Mouse (Mus musculus) megakaryocyte progenitor cell, adult 5-6 weeks (primary cell): ENCODE data around the gene Zfp131. TPM values are rescaled to one million over a fixed set of nuclear protein-coding genes. Genes with fewer than 3 reads are reported as not detected.
"Not testable (repeated sequence)": the region's sequence is repeated elsewhere in the genome, so short reads cannot be mapped to it uniquely, and the experiment has no call there.

Experiments used
- ATAC-seq: replicated peaks from 2 replicates; pipeline ENCODE4 v1.8.0; 2016; ENCODE audit warnings: mild to moderate bottlenecking, moderate TSS enrichment, inconsistent platforms; ENCODE audit not compliant: poor library complexity
- total RNA-seq, 2 experiments: library from RNA; stranded (forward) in 1 of 2; stranded (reverse) in 1 of 2; fragments of 157-497, 149-512 nt in 1 of 2; fragments of 200-1000 nt in 1 of 2; gene quantifications; 2 replicates each; pipeline versions ENCODE4 v1.2.3 to v1.2.4; 2015 to 2017

Gene Zfp131
- total RNA-seq (2015) (59.6 and 67.6 TPM in 2 replicates), total RNA-seq (2017) (50.9 and 64.3 TPM in 2 replicates)

GRCm38 (mm10) chr13:119790761-119791579 lies at the start of gene Zfp131:
Gene Zfp131, minus strand, starts transcription at chr13:119790889.
- peak; percentile 83 for ATAC-seq

- peak; percentile 43; the same call in 1 of the 2 replicates for ATAC-seq
These were observed 49.3 kb upstream of the Zfp131 start for GRCm38 (mm10) chr13:119839982-119840381.

DNA sequence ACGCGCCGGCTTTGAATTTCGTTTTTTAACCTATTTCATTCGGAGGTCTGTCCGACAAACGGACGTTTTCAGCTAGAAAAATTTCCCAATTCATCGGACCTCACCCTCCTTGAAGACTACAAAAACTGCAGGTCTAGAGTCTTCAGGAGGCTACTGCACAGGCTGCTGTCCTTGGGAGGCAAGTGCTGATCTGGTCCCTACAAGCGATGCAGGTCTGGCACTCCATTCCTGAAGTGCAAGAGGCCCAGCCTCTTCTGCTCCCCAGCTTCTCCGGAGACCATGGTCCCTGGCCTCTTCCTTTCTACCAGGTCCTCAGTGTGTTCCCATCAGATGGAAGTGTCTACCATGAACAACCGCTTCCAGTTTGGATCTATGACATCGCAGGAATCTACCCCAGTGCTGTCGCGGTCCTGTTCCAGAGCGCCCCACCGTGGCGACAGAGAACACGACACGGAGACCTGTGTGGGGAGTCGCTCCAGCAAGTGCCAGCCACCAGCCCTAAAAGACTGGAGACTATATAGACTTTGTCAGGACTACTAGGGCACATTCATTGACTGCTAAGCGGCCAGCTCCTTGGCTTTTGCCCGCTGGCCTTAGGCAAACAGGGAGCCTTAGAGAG lies 47.1 kb upstream of the Zfp131 start:
- peak; percentile 73 for ATAC-seq

DNA sequence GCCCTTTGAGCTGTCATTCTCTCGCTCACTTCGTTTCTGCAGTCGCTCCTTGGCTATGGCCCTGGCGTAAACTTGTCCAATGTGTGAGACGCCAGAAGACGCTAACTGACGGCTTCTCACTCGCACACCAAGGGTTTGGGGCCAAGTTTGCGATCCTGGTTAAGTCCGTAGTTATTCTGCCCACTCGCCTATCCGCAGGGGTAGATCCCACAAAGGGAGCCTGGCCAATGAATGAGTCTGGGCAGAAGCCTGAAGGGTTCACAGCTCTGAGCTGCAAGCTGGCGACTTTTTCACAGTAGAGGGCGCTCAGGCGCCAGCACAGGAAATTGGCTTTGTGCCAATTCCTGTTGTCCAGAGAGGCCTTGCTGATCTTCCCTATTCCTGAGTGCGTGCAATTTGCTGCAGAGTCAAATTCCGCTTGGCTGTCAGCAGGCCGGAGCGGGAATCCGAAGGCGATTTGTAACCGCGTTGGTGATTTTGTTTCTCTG lies 45.7 kb upstream of the Zfp131 start:
- ATAC-seq = peak; percentile 47

- ATAC-seq = peak; percentile 82
These were observed 44.8 kb upstream of the Zfp131 start, which contains the start of gene D13Ertd608e for GRCm38 (mm10) chr13:119835320-119836056. Gene D13Ertd608e, plus strand, starts transcription at chr13:119836006.

DNA sequence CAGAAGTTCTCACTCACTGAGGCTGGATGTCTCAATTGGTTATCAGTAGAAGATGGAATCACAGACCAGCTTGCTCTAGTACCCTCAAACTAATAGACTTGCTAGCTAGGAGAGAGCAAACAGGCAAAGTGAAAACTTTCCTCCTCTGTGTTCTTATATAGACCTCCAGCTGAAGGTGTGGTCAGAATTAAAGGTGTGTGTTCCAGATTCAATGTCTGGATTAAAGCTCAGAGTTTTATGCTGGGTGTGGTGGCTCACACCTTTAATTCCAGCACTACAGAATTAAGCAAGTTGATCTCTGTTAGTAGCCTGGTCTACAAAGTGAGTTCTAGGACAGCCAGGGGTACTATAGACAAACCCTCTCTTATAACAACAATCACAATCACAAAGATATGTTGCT lies 39.4 kb upstream of the Zfp131 start, which contains the start of gene AF067063:
Gene AF067063, minus strand, starts transcription at position 101 of the 400 bp plus-strand sequence.
- ATAC-seq = not testable (repeated sequence)

DNA sequence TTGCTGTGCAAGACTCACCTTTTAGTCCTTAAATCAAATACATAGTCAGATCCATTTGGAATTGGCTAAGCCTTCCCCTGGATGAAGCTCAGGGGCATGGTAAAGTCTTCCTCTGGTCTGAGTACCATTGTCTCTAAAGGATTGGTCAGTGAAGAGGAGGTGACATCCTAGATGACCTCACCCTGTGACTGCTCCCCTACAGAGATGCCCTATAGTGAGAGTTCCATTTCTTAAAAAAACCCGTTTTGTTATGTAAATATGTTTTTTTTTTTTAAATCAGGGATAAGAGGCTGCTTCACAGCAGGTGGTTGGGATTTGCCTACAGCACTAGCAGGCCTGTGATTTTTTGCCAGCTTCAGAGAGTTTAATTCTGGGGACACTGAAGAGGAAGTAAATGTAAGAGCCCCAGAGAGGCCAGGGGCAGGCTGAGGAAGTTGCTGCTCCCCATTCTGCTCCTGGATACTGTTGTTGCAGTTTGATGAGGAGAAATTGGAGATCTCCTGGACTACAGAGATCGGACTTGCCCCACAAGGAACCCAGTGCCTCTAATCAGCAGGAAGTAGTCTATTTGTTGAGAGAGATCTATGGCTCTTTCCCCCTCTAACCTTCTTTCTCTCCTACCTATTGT lies 27.0 kb upstream of the Zfp131 start:
- ATAC-seq = peak; percentile 72

DNA sequence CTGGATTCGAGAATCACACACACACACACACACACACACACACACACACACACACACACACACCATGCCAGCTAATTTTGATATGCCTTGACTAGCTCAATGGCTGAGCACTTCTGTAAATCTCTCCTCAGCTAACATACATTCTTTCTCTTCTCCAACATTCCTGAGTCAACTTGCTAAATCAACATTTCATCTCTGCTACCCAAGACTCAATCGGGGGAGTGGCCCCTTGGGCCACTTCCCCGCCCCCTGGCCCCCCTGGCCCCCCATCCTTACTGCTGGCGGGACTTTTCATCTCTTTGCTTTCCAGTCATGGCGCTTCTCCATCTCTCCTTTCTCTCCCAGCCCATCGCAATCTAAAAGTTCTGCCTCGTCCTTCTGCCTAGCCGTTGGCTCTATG lies 26.1 kb upstream of the Zfp131 start:
- ATAC-seq = no peak

GRCm38 (mm10) chr13:119810031-119810430 lies 19.3 kb upstream of the Zfp131 start:
- no peak for ATAC-seq

DNA sequence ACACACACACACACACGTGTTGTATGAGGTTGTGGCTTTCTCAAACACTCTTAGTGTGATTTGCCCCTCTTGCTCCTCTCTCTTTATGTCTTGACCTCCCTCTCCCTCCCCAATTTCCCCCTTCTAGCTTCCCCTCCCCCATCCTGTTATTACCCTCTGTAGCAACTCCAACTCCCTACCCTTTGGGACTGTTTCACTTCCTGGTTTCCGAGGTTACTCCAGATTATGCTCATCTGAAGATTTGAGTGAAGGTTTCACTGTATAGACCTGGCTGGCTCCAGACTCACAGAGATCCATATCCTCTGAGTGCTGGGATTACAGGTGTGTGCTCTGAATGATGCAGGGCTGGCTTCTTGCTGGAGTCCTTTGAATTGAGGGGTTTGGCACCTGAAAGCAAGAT lies 18.2 kb upstream of the Zfp131 start:
- peak; percentile 91 for ATAC-seq

GRCm38 (mm10) chr13:119797656-119798055 lies 7.0 kb upstream of the Zfp131 start:
- ATAC-seq = no peak

GRCm38 (mm10) chr13:119792791-119793404 lies 2.2 kb upstream of the Zfp131 start:
- peak; percentile 32 for ATAC-seq

DNA sequence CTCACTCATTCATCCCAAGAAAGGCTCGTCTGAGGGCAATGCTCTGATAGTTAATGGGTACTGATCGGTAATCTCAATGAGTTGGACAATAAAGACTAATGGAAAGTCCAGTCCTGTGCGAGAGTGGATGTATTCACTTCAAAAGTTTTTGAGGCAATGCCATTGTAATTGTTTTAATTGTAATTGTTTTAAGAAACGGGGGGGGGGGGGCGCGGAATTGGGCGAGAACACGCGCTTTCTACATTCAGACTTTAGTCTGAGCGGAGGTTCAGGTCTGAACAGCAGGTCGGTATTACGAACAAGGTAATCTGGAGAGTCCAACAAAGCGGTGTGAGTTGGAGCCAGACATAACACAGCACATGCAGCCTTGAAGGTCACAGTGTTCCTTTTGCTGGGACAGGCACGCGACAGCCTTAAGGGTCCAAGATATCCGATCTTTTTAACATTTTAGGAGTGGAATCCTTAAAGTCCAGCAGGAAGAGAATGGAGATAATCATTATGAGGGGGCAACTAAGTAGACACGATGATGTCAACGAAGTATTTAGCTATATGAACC lies 969 bp upstream of the Zfp131 start:
- no peak for ATAC-seq

DNA sequence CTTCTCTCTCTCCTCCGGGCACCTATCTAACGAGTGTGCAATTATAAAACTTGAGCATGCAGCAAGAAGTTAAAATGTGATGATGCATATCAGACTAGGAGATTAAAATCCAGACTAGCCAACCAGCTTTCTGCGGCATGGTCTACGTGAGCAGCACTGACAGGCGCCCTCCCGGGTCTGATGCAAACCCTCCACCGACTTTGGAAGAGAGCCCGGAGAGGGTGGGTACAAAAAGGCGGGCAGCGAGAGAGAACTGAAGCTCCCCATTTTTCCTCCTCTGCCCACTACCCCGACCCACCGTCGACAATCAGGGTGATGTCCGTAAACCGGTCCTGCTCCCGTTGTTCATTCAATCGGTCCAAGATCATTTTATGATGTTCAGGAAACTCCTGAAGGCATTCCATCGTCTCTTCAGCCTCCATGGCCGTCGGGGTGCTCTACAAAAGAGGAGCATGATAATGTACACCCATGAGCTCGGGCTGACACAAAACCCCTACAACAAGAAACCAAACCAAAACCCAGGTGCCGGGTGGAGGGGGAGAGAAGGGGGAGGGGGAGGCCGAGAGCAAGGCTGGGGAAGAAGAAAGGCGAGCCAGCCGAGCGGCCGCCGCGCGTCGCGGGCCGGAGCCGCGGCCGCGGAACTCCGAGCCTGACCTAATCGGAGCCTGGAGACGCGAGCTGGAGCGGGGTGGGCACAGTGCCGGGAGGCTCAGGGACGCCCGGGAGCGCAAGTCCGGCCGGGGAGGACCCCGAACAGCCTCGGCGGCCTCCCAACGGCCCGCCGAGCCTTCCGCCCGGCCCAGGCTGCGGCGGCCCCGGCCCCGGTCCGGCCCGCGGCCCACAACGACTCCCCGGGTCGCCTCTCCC lies 605 bp downstream of the Zfp131 start:
- ATAC-seq = peak; percentile 43

- peak; percentile 65 for ATAC-seq
These were observed 7.1 kb downstream of the Zfp131 start for GRCm38 (mm10) chr13:119783581-119783980.

- ATAC-seq = no peak
These were observed 22.1 kb downstream of the Zfp131 start for GRCm38 (mm10) chr13:119768541-119768940.

GRCm38 (mm10) chr13:119766480-119766879 lies 24.2 kb downstream of the Zfp131 start:
- ATAC-seq = no peak

DNA sequence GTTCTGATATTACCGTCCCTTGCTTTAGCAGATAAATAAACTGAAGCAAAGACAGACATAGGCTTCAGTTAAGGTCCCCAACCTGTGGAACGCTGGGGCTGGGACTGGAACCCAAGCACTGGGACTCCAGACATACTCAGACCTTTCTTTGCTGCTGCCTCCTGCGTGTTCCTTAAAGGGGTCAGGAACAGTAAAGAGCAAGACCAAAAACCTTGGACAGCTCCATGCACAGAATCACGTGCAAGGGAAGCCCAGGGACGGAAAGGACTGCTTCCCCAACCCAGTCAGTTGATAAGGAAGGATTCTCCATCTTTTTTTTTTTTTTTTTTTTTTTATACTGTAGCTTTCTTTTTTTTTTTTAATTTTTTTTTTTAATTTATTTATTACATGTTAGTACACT lies 33.9 kb downstream of the Zfp131 start:
- no peak for ATAC-seq
